Mouse (Mus musculus) left cerebral cortex, postnatal 36 days (tissue): ENCODE results near the gene Olfr1417. TPM values are rescaled to one million over a fixed set of nuclear protein-coding genes. Genes with fewer than 3 reads are reported as not detected.

Source experiments
- DNase-seq, 2 experiments: peaks; one replicate each; pipeline ENCODE4 v3.0.0; 2021 to 2022; ENCODE audit warnings: low spot score in 2 of 2, mixed read lengths in 1 of 2
- intact Hi-C: fragments of 180-260 bp; cut with DNase I; formaldehyde crosslinking; loops from one replicate; pipeline ENCODE4 v1.15.1; 2025
- total RNA-seq, 2 experiments: library from RNA; stranded (reverse); gene quantifications; 2 replicates each; pipeline ENCODE4 v1.2.3; 2021

Olfr1417 gene
- total RNA-seq, 2 experiments from 2014 or later, result not detected

GRCm38 (mm10) chr19:11813136-11813535 is 25.9 kb downstream of the Olfr1417 start:
- intact Hi-C loops, result no loop called here

GRCm38 (mm10) chr19:11811688-11812365 is 27.2 kb downstream of the Olfr1417 start:
- no peak for DNase-seq
- intact Hi-C loops, result no loop called here

More at GRCm38 (mm10) chr19:11813136-11813535, 25.9 kb downstream of the Olfr1417 start:
- DNase-seq, result no peak

- intact Hi-C loops, result no loop called here
- DNase-seq, result no peak
These were observed 28.2 kb downstream of the Olfr1417 start for GRCm38 (mm10) chr19:11810856-11811255.

- no peak for DNase-seq
- intact Hi-C loops, result no loop called here
These were observed 28.8 kb downstream of the Olfr1417 start for GRCm38 (mm10) chr19:11810003-11810758.

- no peak for DNase-seq
- intact Hi-C loops, result no loop called here
These were observed 30.6 kb downstream of the Olfr1417 start for GRCm38 (mm10) chr19:11808452-11808851.

GRCm38 (mm10) chr19:11807822-11808221 is 31.2 kb downstream of the Olfr1417 start:
- intact Hi-C loops, result no loop called here
- DNase-seq, result no peak

GRCm38 (mm10) chr19:11807251-11807650 is 31.8 kb downstream of the Olfr1417 start:
- DNase-seq, result no peak
- intact Hi-C loops, result no loop called here

GRCm38 (mm10) chr19:11804423-11804822 is 34.6 kb downstream of the Olfr1417 start:
- DNase-seq, result no peak
- intact Hi-C loops, result no loop called here

- intact Hi-C loops, result no loop called here
These were observed 38.3 kb downstream of the Olfr1417 start for GRCm38 (mm10) chr19:11800531-11801315.

GRCm38 (mm10) chr19:11794447-11794846 is 44.6 kb downstream of the Olfr1417 start:
- no peak for DNase-seq
- intact Hi-C loops, result no loop called here

More at GRCm38 (mm10) chr19:11800531-11801315, 38.3 kb downstream of the Olfr1417 start:
- DNase-seq, result no peak

- intact Hi-C loops, result no loop called here
- DNase-seq, result no peak
These were observed 45.2 kb downstream of the Olfr1417 start for GRCm38 (mm10) chr19:11793741-11794359.

- intact Hi-C loops, result no loop called here
- no peak for DNase-seq
These were observed 47.2 kb downstream of the Olfr1417 start for GRCm38 (mm10) chr19:11791825-11792224.

- intact Hi-C loops, result no loop called here
- no peak for DNase-seq
These were observed 50.1 kb downstream of the Olfr1417 start for GRCm38 (mm10) chr19:11788876-11789275.

GRCm38 (mm10) chr19:11787826-11788225 is 51.2 kb downstream of the Olfr1417 start:
- DNase-seq, result no peak
- intact Hi-C loops, result no loop called here

- intact Hi-C loops, result no loop called here
- no peak for DNase-seq
These were observed 53.4 kb downstream of the Olfr1417 start for GRCm38 (mm10) chr19:11785409-11786154.

- intact Hi-C loops, result loop anchor here (2.0 to 5.0 kb wide), 2 partner anchors 41 to 135 kb away; partner anchors contain the start of genes Patl1 and Stx3
- DNase-seq, result peak; percentile 49 to 71
These were observed 61.7 kb downstream of the Olfr1417 start for GRCm38 (mm10) chr19:11777191-11777865.
